In the genomic region with DNA sequence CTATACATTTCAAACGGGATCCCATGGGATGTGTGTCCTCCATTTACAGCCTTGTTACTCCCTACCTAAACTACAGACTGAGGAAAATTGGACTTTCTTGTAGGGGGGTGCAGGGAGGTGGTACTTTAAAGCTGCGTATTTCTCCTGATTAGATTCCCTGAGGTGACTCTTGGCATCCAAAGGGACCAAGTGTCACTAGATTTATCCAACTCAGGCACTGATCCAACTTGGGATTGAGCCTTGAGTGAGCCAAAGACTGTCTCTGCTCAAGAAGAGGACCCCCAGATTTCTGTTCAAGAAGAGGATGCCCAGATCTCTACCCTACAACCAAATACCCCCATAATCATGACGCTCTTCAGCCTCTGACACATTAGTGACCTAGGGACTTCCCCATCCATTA, we compare ENCODE assay signal across 12 mouse cellular contexts.
"Had no signal": no experiment of that assay in that cellular context is flagged by ENCODE, and none has a peak within 500 bp of the region (broad histone marks: within the 10 kb centered on the region; RNA-seq: fewer than 3 reads in every experiment).

No protein-coding gene starts in this region.

- DNase-seq: left cerebral cortex, postnatal 4 days; liver; liver, embryonic 13.5 days; liver, postnatal 0 days; lung, adult 18-20 months; lung, adult 2 months; lung, embryonic 14.5 days; lung, postnatal 10 days; lung, postnatal 14 days; lung, postnatal 36 days; lung, postnatal 4 days; midbrain, embryonic 14.5 days had no signal
